Mouse (Mus musculus): ENCODE data around the gene Lrmda. TPM values are rescaled to one million over a fixed set of nuclear protein-coding genes. Genes with fewer than 3 reads are reported as not detected.
A peak's percentile ranks its signal among the peaks of the same experiment; 100 is the strongest.

Gene Lrmda
- polyA plus RNA-seq, 1 experiment from 2014 or later = not detected

DNA sequence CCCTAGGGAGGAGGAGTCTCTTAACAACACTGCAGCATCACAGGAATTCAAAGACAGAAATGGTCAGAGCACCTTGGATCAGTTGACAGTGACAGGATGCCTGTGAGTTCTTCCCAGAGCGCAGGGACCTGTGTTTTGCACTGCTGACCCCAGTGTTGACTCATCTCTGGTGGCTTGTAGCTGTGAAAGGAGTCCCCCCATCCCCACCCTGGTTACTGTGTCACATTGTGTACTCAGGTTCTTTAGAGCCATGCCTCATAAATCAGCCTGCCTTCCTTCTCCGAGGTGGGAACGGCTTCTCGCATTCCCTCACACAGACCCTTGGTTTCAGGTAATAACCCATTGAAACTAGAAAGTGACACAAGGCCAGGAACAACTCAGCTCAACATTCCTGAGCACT lies 86.3 kb downstream of the Lrmda start:
- H3K4me1 ChIP-seq (replicated peaks; ENCODE audit: control insufficient read depth, insufficient read depth, low read length) = no peaks in the 10 kb centered on the region; the same call in 1 of the 2 replicates
- DNase-seq (ENCODE audit: low spot score) = no peak
- 89% methylated on average over 4 of the region's 4 CpGs for WGBS
- no peak overlapping the region for H3K9ac ChIP-seq (ENCODE audit: low read length)
- no peak overlapping the region for H3K4me3 ChIP-seq (ENCODE audit: low read depth, low read length)
- H3K9me3 ChIP-seq (ENCODE audit: control insufficient read depth, low read length) = no peaks in the 10 kb centered on the region
- H3K27ac ChIP-seq (ENCODE audit: low read depth, low read length) = no peak overlapping the region
- no peaks in the 10 kb centered on the region for H3K36me3 ChIP-seq (ENCODE audit: control insufficient read depth, insufficient read depth, low read length)
- no peak overlapping the region for H3K4me2 ChIP-seq (ENCODE audit: low read depth, low read length, severe bottlenecking)
- ATAC-seq (replicated peaks; ENCODE audit: low FRiP score) = no peak
- H3K27me3 ChIP-seq (ENCODE audit: control insufficient read depth, insufficient read depth, low read length) = no peaks in the 10 kb centered on the region; the same call in 1 of the 2 replicates

DNA sequence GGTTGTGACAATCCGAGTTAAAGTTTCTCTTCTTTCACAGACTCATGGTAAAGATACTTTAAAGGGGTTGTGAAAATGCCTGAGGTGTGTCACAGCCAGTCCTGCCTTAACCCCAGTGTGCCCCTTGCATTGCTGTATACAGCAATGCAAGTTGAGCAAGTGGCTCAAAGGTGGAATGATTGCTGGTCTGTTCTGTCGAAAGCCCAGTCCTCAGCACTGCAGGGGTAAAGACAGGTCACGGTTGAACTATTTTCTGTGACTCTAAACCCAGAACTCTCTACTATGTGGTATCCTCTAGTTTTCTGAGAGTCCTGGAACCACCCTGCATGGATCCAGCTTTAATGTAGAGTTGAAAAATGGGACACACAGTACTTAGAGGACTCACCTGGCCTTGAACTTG lies 87.3 kb downstream of the Lrmda start:
- Histone ChIP-seq H3K27me3 (ENCODE audit: control insufficient read depth, insufficient read depth, low read length) (no peaks in the 10 kb centered on the region; the same call in 1 of the 2 replicates), H3K4me2 (ENCODE audit: low read depth, low read length, severe bottlenecking) (no peak overlapping the region), H3K36me3 (ENCODE audit: control insufficient read depth, insufficient read depth, low read length) (no peaks in the 10 kb centered on the region), H3K9me3 (ENCODE audit: control insufficient read depth, low read length) (no peaks in the 10 kb centered on the region), H3K27ac (ENCODE audit: low read depth, low read length) (no peak overlapping the region), H3K4me3 (ENCODE audit: low read depth, low read length) (no peak overlapping the region), H3K4me1 (replicated peaks; ENCODE audit: control insufficient read depth, insufficient read depth, low read length) (no peaks in the 10 kb centered on the region; the same call in 1 of the 2 replicates), H3K9ac (ENCODE audit: low read length) (no peak overlapping the region)
- ATAC-seq (replicated peaks; ENCODE audit: low FRiP score) = no peak
- WGBS = 70% methylated on average over 3 of the region's 3 CpGs
- no peak for DNase-seq (ENCODE audit: low spot score)

DNA sequence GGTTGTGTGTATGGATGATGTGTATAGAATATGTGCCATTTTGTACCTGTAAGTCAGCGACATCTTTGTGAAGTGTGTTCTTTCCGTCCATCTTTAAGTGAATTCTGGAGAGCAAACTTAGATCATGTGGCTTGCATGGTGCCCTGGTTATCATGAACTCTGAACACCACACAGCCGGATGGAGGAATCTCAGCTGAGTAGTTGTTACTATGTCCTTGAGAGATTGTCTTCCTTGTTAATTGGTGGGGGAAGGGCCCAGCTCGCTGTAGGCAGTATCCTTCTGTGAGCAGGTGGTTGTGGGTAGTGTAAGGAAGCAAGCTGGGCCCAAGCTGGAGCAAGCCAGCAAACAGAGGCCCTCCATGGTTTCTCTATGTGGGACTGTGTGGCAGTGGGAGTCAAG lies 89.9 kb downstream of the Lrmda start:
- Histone ChIP-seq H3K27me3 (ENCODE audit: control insufficient read depth, insufficient read depth, low read length) (no peaks in the 10 kb centered on the region; the same call in 1 of the 2 replicates), H3K4me1 (replicated peaks; ENCODE audit: control insufficient read depth, insufficient read depth, low read length) (peaks cover 4% of the 10 kb centered on the region), H3K9ac (ENCODE audit: low read length) (no peak overlapping the region), H3K27ac (ENCODE audit: low read depth, low read length) (no peak overlapping the region), H3K4me2 (ENCODE audit: low read depth, low read length, severe bottlenecking) (no peak overlapping the region), H3K36me3 (ENCODE audit: control insufficient read depth, insufficient read depth, low read length) (no peaks in the 10 kb centered on the region), H3K4me3 (ENCODE audit: low read depth, low read length) (no peak overlapping the region), H3K9me3 (ENCODE audit: control insufficient read depth, low read length) (no peaks in the 10 kb centered on the region)
- WGBS = 79% methylated on average over 4 of the region's 4 CpGs
- DNase-seq (ENCODE audit: low spot score) (no peak), ATAC-seq (replicated peaks; ENCODE audit: low FRiP score) (no peak)

DNA sequence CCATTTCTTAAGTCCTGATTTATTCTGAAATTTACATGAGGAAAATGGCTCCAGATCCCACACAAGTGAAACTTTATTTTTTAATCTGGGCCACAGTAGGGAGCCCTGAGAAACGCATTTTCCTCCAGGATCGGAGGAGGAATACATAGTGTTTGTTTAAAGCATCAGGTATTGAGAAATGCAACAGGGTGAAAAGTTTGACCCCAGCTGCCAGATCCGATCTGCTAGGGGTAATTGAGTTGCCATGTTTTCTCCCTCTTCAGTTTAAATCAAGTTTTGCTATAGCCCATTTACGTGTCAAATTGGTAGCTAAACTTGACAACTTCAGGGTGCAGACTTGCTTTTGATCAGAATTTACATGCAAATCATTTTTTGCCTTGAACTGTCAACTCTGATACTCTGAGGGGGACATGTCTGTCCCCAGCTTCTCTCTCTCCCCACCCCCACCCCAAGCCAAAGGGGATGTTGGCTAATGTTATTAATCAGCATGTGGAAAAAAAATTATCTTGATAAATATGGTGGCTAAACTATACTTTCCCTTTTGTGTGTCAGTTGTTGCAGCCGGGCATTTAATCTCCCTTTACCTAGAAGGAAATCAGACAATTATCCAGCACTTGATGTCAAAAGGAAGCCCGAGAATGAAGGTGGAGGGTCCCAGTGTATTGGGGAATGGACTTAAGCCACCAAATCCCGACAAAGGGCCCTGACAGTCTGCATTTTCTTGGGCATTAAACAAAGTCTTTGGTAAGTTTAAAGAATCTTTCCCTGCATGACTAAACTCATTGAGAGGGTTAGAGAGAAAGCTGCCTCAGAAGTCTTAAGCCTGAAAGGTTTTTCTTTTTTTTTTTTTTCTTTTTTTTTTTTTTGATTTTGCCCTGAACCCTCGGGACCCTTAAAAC lies 94.2 kb downstream of the Lrmda start:
- H3K4me1 ChIP-seq (replicated peaks; ENCODE audit: control insufficient read depth, insufficient read depth, low read length) = peaks cover 14% of the 10 kb centered on the region
- H3K36me3 ChIP-seq (ENCODE audit: control insufficient read depth, insufficient read depth, low read length) = no peaks in the 10 kb centered on the region
- DNase-seq (ENCODE audit: low spot score) (no peak), ATAC-seq (replicated peaks; ENCODE audit: low FRiP score) (peak; percentile 39)
- H3K9me3 ChIP-seq (ENCODE audit: control insufficient read depth, low read length) = no peaks in the 10 kb centered on the region
- no peak overlapping the region for H3K9ac ChIP-seq (ENCODE audit: low read length)
- H3K27me3 ChIP-seq (ENCODE audit: control insufficient read depth, insufficient read depth, low read length) = peaks cover 8% of the 10 kb centered on the region; the same call in 1 of the 2 replicates
- WGBS = 3% methylated on average over 8 of the region's 8 CpGs
- no peak overlapping the region for H3K27ac ChIP-seq (ENCODE audit: low read depth, low read length)
- no peak overlapping the region for H3K4me3 ChIP-seq (ENCODE audit: low read depth, low read length)
- peak overlapping the region; percentile 13; the same call in 1 of the 2 replicates for H3K4me2 ChIP-seq (ENCODE audit: low read depth, low read length, severe bottlenecking)

DNA sequence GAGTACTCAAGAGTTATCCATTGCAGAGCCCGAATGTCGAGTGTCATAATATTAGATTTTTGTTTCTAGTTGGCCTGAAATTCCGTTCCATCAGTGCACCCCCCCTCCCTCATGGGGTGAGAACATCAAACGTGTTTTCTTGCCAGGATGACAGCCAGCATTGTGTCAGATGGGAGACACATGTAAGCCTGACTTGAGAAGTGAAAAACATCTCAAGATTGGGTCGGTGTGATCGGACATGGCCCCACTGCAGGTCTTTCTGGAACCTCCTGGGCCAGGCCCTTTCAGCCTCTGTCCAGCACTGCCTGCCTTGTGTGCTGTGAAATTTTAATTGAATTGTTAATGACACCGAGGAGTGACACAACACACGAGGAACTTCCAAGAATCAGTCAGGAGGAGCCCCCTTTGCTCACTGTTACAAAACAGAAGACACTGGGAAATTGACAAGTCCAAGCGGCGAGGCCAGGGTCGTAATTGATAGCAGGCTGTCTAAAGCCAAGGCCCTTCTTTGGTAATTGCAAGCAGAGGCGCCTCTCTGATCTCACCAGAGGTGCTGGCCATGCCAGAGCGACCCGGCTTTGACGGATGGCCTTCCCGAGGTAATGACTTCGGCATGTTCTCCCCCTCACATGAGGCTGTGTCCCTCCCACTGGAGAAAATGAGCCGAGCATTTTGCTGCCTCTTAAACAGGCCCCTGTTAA lies 95.3 kb downstream of the Lrmda start:
- Histone ChIP-seq H3K9ac (ENCODE audit: low read length) (0 out of 2 replicates have a peak overlapping the region, but pooled peaks have one; percentile 7), H3K4me3 (ENCODE audit: low read depth, low read length) (no peak overlapping the region), H3K27ac (ENCODE audit: low read depth, low read length) (no peak overlapping the region), H3K4me2 (ENCODE audit: low read depth, low read length, severe bottlenecking) (no peak overlapping the region), H3K27me3 (ENCODE audit: control insufficient read depth, insufficient read depth, low read length) (peaks cover 8% of the 10 kb centered on the region; the same call in 1 of the 2 replicates), H3K4me1 (replicated peaks; ENCODE audit: control insufficient read depth, insufficient read depth, low read length) (peaks cover 14% of the 10 kb centered on the region), H3K9me3 (ENCODE audit: control insufficient read depth, low read length) (no peaks in the 10 kb centered on the region), H3K36me3 (ENCODE audit: control insufficient read depth, insufficient read depth, low read length) (no peaks in the 10 kb centered on the region)
- 12% methylated on average over 18 of the region's 18 CpGs for WGBS
- DNase-seq (ENCODE audit: low spot score) (peak; percentile 58), ATAC-seq (replicated peaks; ENCODE audit: low FRiP score) (peak; percentile 36)

DNA sequence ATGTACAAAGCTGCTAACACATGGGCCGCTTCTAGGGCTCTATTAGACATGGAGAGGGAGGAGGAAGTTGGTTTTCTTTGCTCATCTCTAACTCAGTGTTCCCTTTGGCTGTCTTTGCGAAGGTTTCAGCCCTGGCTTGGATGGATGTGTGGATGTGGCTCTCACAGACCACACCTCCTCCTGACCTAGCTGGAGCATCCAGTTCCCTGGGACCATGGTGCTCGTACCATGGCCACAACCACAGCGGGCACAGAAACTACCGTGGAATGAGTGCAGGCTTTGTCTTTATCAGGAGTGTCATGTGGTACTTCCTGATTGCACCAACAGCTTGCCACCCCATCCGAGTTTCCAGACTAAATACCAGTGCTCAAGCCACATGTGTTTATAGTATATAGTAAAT lies 98.6 kb downstream of the Lrmda start:
- WGBS = 88% methylated on average over 6 of the region's 6 CpGs
- Histone ChIP-seq H3K4me3 (ENCODE audit: low read depth, low read length) (no peak overlapping the region), H3K4me2 (ENCODE audit: low read depth, low read length, severe bottlenecking) (no peak overlapping the region), H3K4me1 (replicated peaks; ENCODE audit: control insufficient read depth, insufficient read depth, low read length) (peaks cover 14% of the 10 kb centered on the region), H3K9ac (ENCODE audit: low read length) (no peak overlapping the region), H3K36me3 (ENCODE audit: control insufficient read depth, insufficient read depth, low read length) (no peaks in the 10 kb centered on the region), H3K9me3 (ENCODE audit: control insufficient read depth, low read length) (no peaks in the 10 kb centered on the region), H3K27me3 (ENCODE audit: control insufficient read depth, insufficient read depth, low read length) (peaks cover 8% of the 10 kb centered on the region; the same call in 1 of the 2 replicates), H3K27ac (ENCODE audit: low read depth, low read length) (no peak overlapping the region)
- DNase-seq (ENCODE audit: low spot score) (no peak), ATAC-seq (replicated peaks; ENCODE audit: low FRiP score) (no peak)

DNA sequence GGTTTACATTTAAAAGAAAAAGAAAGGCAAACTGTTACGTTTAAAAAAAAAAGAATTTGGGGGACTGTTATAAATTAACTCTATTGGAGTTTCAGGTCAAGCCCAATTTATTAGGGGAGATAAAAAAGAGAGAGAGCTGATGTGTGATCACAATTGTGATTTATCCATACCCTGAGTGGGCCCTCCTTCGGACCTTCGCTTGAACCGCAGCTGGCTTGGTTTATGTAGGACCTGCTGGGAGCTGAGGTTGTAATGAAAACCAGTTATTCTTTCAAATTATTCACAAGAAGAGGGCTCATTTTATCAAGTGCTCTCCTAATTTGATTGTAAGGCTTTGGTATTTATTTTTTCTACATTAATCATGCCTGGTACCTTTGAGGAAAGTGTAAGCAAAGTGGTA lies 99.0 kb downstream of the Lrmda start:
- 78% methylated on average over 4 of the region's 4 CpGs for WGBS
- DNase-seq (ENCODE audit: low spot score) (no peak), ATAC-seq (replicated peaks; ENCODE audit: low FRiP score) (no peak)
- Histone ChIP-seq H3K27ac (ENCODE audit: low read depth, low read length) (no peak overlapping the region), H3K4me3 (ENCODE audit: low read depth, low read length) (no peak overlapping the region), H3K4me1 (replicated peaks; ENCODE audit: control insufficient read depth, insufficient read depth, low read length) (peaks cover 11% of the 10 kb centered on the region), H3K36me3 (ENCODE audit: control insufficient read depth, insufficient read depth, low read length) (no peaks in the 10 kb centered on the region), H3K9ac (ENCODE audit: low read length) (no peak overlapping the region), H3K9me3 (ENCODE audit: control insufficient read depth, low read length) (no peaks in the 10 kb centered on the region), H3K27me3 (ENCODE audit: control insufficient read depth, insufficient read depth, low read length) (peaks cover 8% of the 10 kb centered on the region; the same call in 1 of the 2 replicates), H3K4me2 (ENCODE audit: low read depth, low read length, severe bottlenecking) (no peak overlapping the region)

DNA sequence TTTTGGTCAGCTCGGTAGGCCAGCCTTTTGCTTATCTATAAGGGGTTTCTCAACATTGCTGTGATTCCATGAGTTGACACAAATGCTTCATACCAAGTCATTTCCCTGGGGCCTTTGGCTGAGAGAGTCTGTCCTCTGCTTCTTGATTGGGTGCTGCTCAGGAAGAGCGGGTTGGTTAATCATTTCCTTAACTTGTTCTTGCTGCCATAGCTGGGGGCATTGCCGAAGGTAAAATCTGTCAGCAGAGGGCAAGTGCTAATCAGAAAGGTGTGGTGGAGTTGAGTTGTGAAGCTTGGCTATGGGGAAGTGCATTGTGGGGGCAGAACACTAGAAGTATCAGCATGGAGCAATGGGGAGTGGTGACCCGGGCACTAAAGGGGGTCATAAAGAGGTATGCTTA lies 106.8 kb downstream of the Lrmda start:
- H3K36me3 ChIP-seq (ENCODE audit: control insufficient read depth, insufficient read depth, low read length) = no peaks in the 10 kb centered on the region
- H3K27ac ChIP-seq (ENCODE audit: low read depth, low read length) = no peak overlapping the region
- H3K27me3 ChIP-seq (ENCODE audit: control insufficient read depth, insufficient read depth, low read length) = no peaks in the 10 kb centered on the region; the same call in 1 of the 2 replicates
- H3K4me2 ChIP-seq (ENCODE audit: low read depth, low read length, severe bottlenecking) = no peak overlapping the region
- 79% methylated on average over 4 of the region's 4 CpGs for whole genome bisulfite sequencing
- no peak overlapping the region for H3K9ac ChIP-seq (ENCODE audit: low read length)
- H3K4me3 ChIP-seq (ENCODE audit: low read depth, low read length) = no peak overlapping the region
- no peaks in the 10 kb centered on the region for H3K4me1 ChIP-seq (replicated peaks; ENCODE audit: control insufficient read depth, insufficient read depth, low read length)
- DNase-seq (ENCODE audit: low spot score) = no peak
- no peak for ATAC-seq (replicated peaks; ENCODE audit: low FRiP score)
- no peaks in the 10 kb centered on the region for H3K9me3 ChIP-seq (ENCODE audit: control insufficient read depth, low read length)
